Mouse (Mus musculus) liver, adult 2 months (tissue): ENCODE data around the gene Ceacam1. TPM values are rescaled to one million over a fixed set of nuclear protein-coding genes. Genes with fewer than 3 reads are reported as not detected.
"Not testable (repeated sequence)": the region's sequence is repeated elsewhere in the genome, so short reads cannot be mapped to it uniquely, and the experiment has no call there.

Experiments
- DNase-seq: peaks from one replicate; pipeline ENCODE4 v3.0.0-alpha.2; 2011; ENCODE audit warnings: low read depth, low spot score; ENCODE audit errors: extremely low read depth
- H3K27ac ChIP-seq: fragments of 200-500 bp; replicated peaks from 2 replicates; pipeline ENCODE4 v1.5.1; 2012; ENCODE audit warnings: low read depth, mild to moderate bottlenecking, control low read depth, inconsistent platforms, low read length; ENCODE audit not compliant: insufficient read depth
- H3K27me3 ChIP-seq: fragments of 200-500 bp; 2 replicates; pipeline ENCODE4 v1.6.1; 2012; ENCODE audit warnings: mild to moderate bottlenecking, moderate library complexity, low read length, inconsistent platforms; ENCODE audit not compliant: control insufficient read depth, insufficient read depth
- H3K36me3 ChIP-seq: fragments of 200-500 bp; 2 replicates; pipeline ENCODE4 v1.6.1; 2012; ENCODE audit warnings: low read length, inconsistent platforms; ENCODE audit not compliant: control insufficient read depth, insufficient read depth
- H3K4me1 ChIP-seq: fragments of 200-500 bp; 2 replicates; pipeline ENCODE4 v1.6.1; 2011; ENCODE audit warnings: low read length; ENCODE audit not compliant: control insufficient read depth, insufficient read depth
- H3K4me3 ChIP-seq: fragments of 200-500 bp; 2 replicates; pipeline ENCODE4 v1.5.1; 2011; ENCODE audit warnings: low read depth, mild to moderate bottlenecking, control low read depth, low read length, moderate library complexity; ENCODE audit not compliant: insufficient read depth
- H3K79me2 ChIP-seq: fragments of 200-500 bp; 2 replicates; pipeline ENCODE4 v1.6.1; 2012; ENCODE audit warnings: inconsistent platforms, mild to moderate bottlenecking, low read length, moderate library complexity; ENCODE audit not compliant: control insufficient read depth, insufficient read depth
- H3K9ac ChIP-seq: fragments of 200-500 bp; 2 replicates; pipeline ENCODE4 v1.6.1; 2012; ENCODE audit warnings: low read depth, mild to moderate bottlenecking, control low read depth, inconsistent platforms, low read length
- CTCF ChIP-seq: fragments of 200-500 bp; IDR thresholded peaks from 2 replicates; pipeline ENCODE4 v1.5.1; 2011; ENCODE audit warnings: low read depth, low read length, control low read depth
- POLR2A ChIP-seq: fragments of 200-500 bp; IDR thresholded peaks from 2 replicates; pipeline ENCODE4 v1.6.1; 2011; ENCODE audit warnings: low read length, control low read depth; ENCODE audit not compliant: insufficient read depth; ENCODE audit errors: extremely low read depth
- WGBS: fragments of 180-500 bp; shearing (Covaris S2); methylation state at CpG from one replicate; pipeline ENCODE4 v1.1.7; 2018; 5-methylcytosine and 5-hydroxymethylcytosine counted together
- polyA plus RNA-seq: library from polyadenylated mRNA; depleted of rRNA; stranded (reverse); fragments of >200 nt; gene quantifications from 2 replicates; pipeline ENCODE4 v1.2.3, GENCODE M21; 2012
- total RNA-seq: library from RNA; depleted of rRNA; stranded (reverse); fragments of >200 nt; gene quantifications from 2 replicates; pipeline ENCODE4 v1.2.3, GENCODE M21; 2014

Ceacam1 gene
- total and polyA plus RNA-seq, 2 experiments, result 45.5 to 87.9 TPM

GRCm38 (mm10) chr7:25465010-25465409, 12.4 kb downstream of the Ceacam1 start:
- no peak overlapping the region for H3K27ac ChIP-seq

GRCm38 (mm10) chr7:25462033-25462337, 15.4 kb downstream of the Ceacam1 start:
- not testable (repeated sequence) for H3K79me2 ChIP-seq, H3K9ac ChIP-seq, H3K4me3 ChIP-seq, H3K27me3 ChIP-seq, DNase-seq
- peaks cover 13% of the 10 kb centered on the region for H3K36me3 ChIP-seq
- no CpG with 5 or more reads among the region's 1 CpGs for WGBS
- 0 out of 2 replicates have a peak overlapping the region, but pooled peaks have one; percentile 24 for H3K27ac ChIP-seq
- peaks cover 13% of the 10 kb centered on the region for H3K4me1 ChIP-seq

More at GRCm38 (mm10) chr7:25465010-25465409, 12.4 kb downstream of the Ceacam1 start:
- Histone ChIP-seq H3K36me3 (peaks cover 13% of the 10 kb centered on the region), H3K4me3 (no peak overlapping the region), H3K79me2 (no peaks in the 10 kb centered on the region), H3K4me1 (peaks cover 13% of the 10 kb centered on the region), H3K9ac (no peak overlapping the region), H3K27me3 (no peaks in the 10 kb centered on the region)
- 91% methylated on average over 1 of the region's 1 CpGs for WGBS
- DNase-seq, result no peak
- TF ChIP-seq POLR2A (no peak), CTCF (no peak)

- H3K4me3 ChIP-seq, H3K27me3 ChIP-seq, H3K79me2 ChIP-seq, H3K9ac ChIP-seq: not testable (repeated sequence)
- Histone ChIP-seq H3K36me3 (peaks cover 13% of the 10 kb centered on the region), H3K27ac (peak overlapping the region; percentile 40; the same call in 1 of the 2 replicates), H3K4me1 (peaks cover 13% of the 10 kb centered on the region)
- 28% methylated on average over 4 of the region's 5 CpGs for WGBS
- peak; percentile 67 for DNase-seq
Observed at GRCm38 (mm10) chr7:25461336-25462032, 15.9 kb downstream of the Ceacam1 start.

- Histone ChIP-seq H3K9ac (no peak overlapping the region), H3K4me1 (peaks cover 11% of the 10 kb centered on the region), H3K4me3 (no peak overlapping the region), H3K79me2 (no peaks in the 10 kb centered on the region), H3K27me3 (no peaks in the 10 kb centered on the region), H3K36me3 (no peaks in the 10 kb centered on the region), H3K27ac (no peak overlapping the region)
- peak; percentile 43 for DNase-seq
- TF ChIP-seq CTCF (no peak), POLR2A (no peak)
- WGBS, result 63% methylated on average over 3 of the region's 3 CpGs
Observed at GRCm38 (mm10) chr7:25452103-25452502, 25.3 kb downstream of the Ceacam1 start.

- peak; percentile 92 for DNase-seq
- H3K27ac ChIP-seq, result peak overlapping the region; percentile 86
- 7% methylated on average over 9 of the region's 9 CpGs for WGBS
Observed at GRCm38 (mm10) chr7:25449913-25450890, 27.2 kb downstream of the Ceacam1 start.

GRCm38 (mm10) chr7:25440816-25441153, 36.6 kb downstream of the Ceacam1 start:
- H3K9ac ChIP-seq, result peak overlapping the region; percentile 12; the same call in 1 of the 2 replicates
- no peaks in the 10 kb centered on the region for H3K79me2 ChIP-seq
- 30% methylated on average over 6 of the region's 6 CpGs for WGBS
- no peaks in the 10 kb centered on the region for H3K36me3 ChIP-seq
- no peaks in the 10 kb centered on the region for H3K27me3 ChIP-seq
- no peak for DNase-seq
- H3K4me3 ChIP-seq, result no peak overlapping the region
- H3K27ac ChIP-seq, result peak overlapping the region; percentile 85
- 0 out of 2 replicates have a peak, but pooled peaks have one; percentile 7 for TF ChIP-seq POLR2A
- TF ChIP-seq CTCF, result no peak
- H3K4me1 ChIP-seq, result peaks cover 12% of the 10 kb centered on the region

More at GRCm38 (mm10) chr7:25449913-25450890, 27.2 kb downstream of the Ceacam1 start:
- Histone ChIP-seq H3K79me2 (no peaks in the 10 kb centered on the region), H3K4me3 (peak overlapping the region; percentile 38), H3K27me3 (no peaks in the 10 kb centered on the region), H3K9ac (no peak overlapping the region), H3K4me1 (peaks cover 11% of the 10 kb centered on the region), H3K36me3 (no peaks in the 10 kb centered on the region)
- TF ChIP-seq CTCF (no peak), POLR2A (no peak)
